Mouse (Mus musculus) limb, embryonic 10.5 days (tissue): ENCODE data around the gene Syt2. TPM values are rescaled to one million over a fixed set of nuclear protein-coding genes. Genes with fewer than 3 reads are reported as not detected.

ENCODE experiments used
- DNase-seq: peaks from one replicate; pipeline ENCODE4 v3.0.0-alpha.2; 2017; ENCODE audit warnings: low spot score
- H3K27ac ChIP-seq: fragments of 300-500 bp; sonication (generic); 2 replicates; pipeline ENCODE4 v1.5.1; 2016; ENCODE audit warnings: mild to moderate bottlenecking
- H3K27me3 ChIP-seq: fragments of 300-500 bp; sonication (generic); 2 replicates; pipeline ENCODE4 v1.6.1; 2016; ENCODE audit warnings: low read depth, mild to moderate bottlenecking; ENCODE audit not compliant: poor library complexity, severe bottlenecking
- H3K36me3 ChIP-seq: fragments of 300-500 bp; sonication (generic); 2 replicates; pipeline ENCODE4 v1.6.1; 2016; ENCODE audit warnings: mild to moderate bottlenecking, moderate library complexity
- H3K4me1 ChIP-seq: fragments of 300-500 bp; sonication (generic); 2 replicates; pipeline ENCODE4 v1.6.1; 2016
- H3K4me3 ChIP-seq: fragments of 300-500 bp; sonication (generic); 2 replicates; pipeline ENCODE4 v1.5.1; 2016; ENCODE audit warnings: mild to moderate bottlenecking, moderate library complexity
- H3K9me3 ChIP-seq: fragments of 300-500 bp; sonication (generic); replicated peaks from 2 replicates; pipeline ENCODE4 v1.6.1; 2016; ENCODE audit warnings: mild to moderate bottlenecking
- WGBS: fragments of 180-500 bp; shearing (Covaris S2); methylation state at CpG from one replicate; pipeline ENCODE4 v1.1.7; 2016; 5-methylcytosine and 5-hydroxymethylcytosine counted together
- polyA plus RNA-seq: library from polyadenylated mRNA; unstranded; fragments of >200 nt; fragmentation: Nextera tagmentation; extraction: Ambion mirVana; gene quantifications from 2 replicates; pipeline ENCODE4 v1.2.1, GENCODE M21; 2016

Gene Syt2
- polyA plus RNA-seq, 1 experiment from 2014 or later, result 0.06 TPM

GRCm38 (mm10) chr1:134737463-134737862, 91.0 kb downstream of the Syt2 start:
- 74% methylated on average over 9 of the region's 9 CpGs for WGBS
- H3K27me3 ChIP-seq, result no peaks in the 10 kb centered on the region
- no peak overlapping the region for H3K27ac ChIP-seq
- no peaks in the 10 kb centered on the region for H3K9me3 ChIP-seq
- no peaks in the 10 kb centered on the region for H3K4me1 ChIP-seq
- no peaks in the 10 kb centered on the region for H3K36me3 ChIP-seq
- H3K4me3 ChIP-seq, result no peak overlapping the region
- DNase-seq, result no peak

GRCm38 (mm10) chr1:134741433-134741832, 95.0 kb downstream of the Syt2 start:
- peak; percentile 53 for DNase-seq
- Histone ChIP-seq H3K4me1 (no peaks in the 10 kb centered on the region), H3K4me3 (no peak overlapping the region), H3K27me3 (0 out of 2 replicates have a peak, but pooled peaks cover under 1% of the 10 kb centered on the region), H3K36me3 (no peaks in the 10 kb centered on the region), H3K27ac (no peak overlapping the region; the same call in 1 of the 2 replicates), H3K9me3 (no peaks in the 10 kb centered on the region)
- 80% methylated on average over 6 of the region's 6 CpGs for WGBS

- Histone ChIP-seq H3K9me3 (no peaks in the 10 kb centered on the region), H3K27ac (no peak overlapping the region), H3K4me1 (no peaks in the 10 kb centered on the region), H3K36me3 (no peaks in the 10 kb centered on the region), H3K4me3 (no peak overlapping the region), H3K27me3 (0 out of 2 replicates have a peak, but pooled peaks cover 5% of the 10 kb centered on the region)
- 72% methylated on average over 7 of the region's 7 CpGs for WGBS
- DNase-seq, result no peak
These were observed 95.6 kb downstream of the Syt2 start for GRCm38 (mm10) chr1:134741946-134742661.

GRCm38 (mm10) chr1:134745648-134746047, 99.2 kb downstream of the Syt2 start:
- Histone ChIP-seq H3K36me3 (no peaks in the 10 kb centered on the region), H3K4me3 (no peak overlapping the region), H3K9me3 (no peaks in the 10 kb centered on the region), H3K27ac (no peak overlapping the region), H3K4me1 (peaks cover 7% of the 10 kb centered on the region), H3K27me3 (0 out of 2 replicates have a peak, but pooled peaks cover 5% of the 10 kb centered on the region)
- 56% methylated on average over 6 of the region's 6 CpGs for WGBS
- peak; percentile 47 for DNase-seq

GRCm38 (mm10) chr1:134747236-134748174, 101.0 kb downstream of the Syt2 start:
- Histone ChIP-seq H3K9me3 (no peaks in the 10 kb centered on the region), H3K36me3 (no peaks in the 10 kb centered on the region), H3K4me3 (peak overlapping the region; percentile 26; the same call in 1 of the 2 replicates), H3K27ac (no peak overlapping the region), H3K27me3 (0 out of 2 replicates have a peak, but pooled peaks cover 5% of the 10 kb centered on the region), H3K4me1 (peaks cover 7% of the 10 kb centered on the region)
- WGBS, result 15% methylated on average over 23 of the region's 23 CpGs
- peak; percentile 50 for DNase-seq

GRCm38 (mm10) chr1:134749889-134750288, 103.4 kb downstream of the Syt2 start:
- Histone ChIP-seq H3K4me1 (peaks cover 15% of the 10 kb centered on the region), H3K27me3 (0 out of 2 replicates have a peak, but pooled peaks cover 5% of the 10 kb centered on the region), H3K27ac (no peak overlapping the region), H3K36me3 (no peaks in the 10 kb centered on the region), H3K9me3 (no peaks in the 10 kb centered on the region), H3K4me3 (no peak overlapping the region)
- DNase-seq, result no peak
- 88% methylated on average over 7 of the region's 7 CpGs for WGBS

GRCm38 (mm10) chr1:134752447-134752846, 106.0 kb downstream of the Syt2 start:
- H3K4me1 ChIP-seq, result peaks cover 20% of the 10 kb centered on the region
- H3K27ac ChIP-seq, result no peak overlapping the region
- no peaks in the 10 kb centered on the region for H3K9me3 ChIP-seq
- no peaks in the 10 kb centered on the region for H3K27me3 ChIP-seq
- WGBS, result 83% methylated on average over 5 of the region's 5 CpGs
- no peak for DNase-seq
- H3K4me3 ChIP-seq, result no peak overlapping the region
- no peaks in the 10 kb centered on the region for H3K36me3 ChIP-seq

GRCm38 (mm10) chr1:134753751-134754630, 107.5 kb downstream of the Syt2 start:
- Histone ChIP-seq H3K4me3 (no peak overlapping the region), H3K27me3 (no peaks in the 10 kb centered on the region), H3K27ac (peak overlapping the region; percentile 7; the same call in 1 of the 2 replicates), H3K4me1 (peaks cover 16% of the 10 kb centered on the region), H3K36me3 (no peaks in the 10 kb centered on the region), H3K9me3 (no peaks in the 10 kb centered on the region)
- 82% methylated on average over 13 of the region's 13 CpGs for WGBS
- no peak for DNase-seq

GRCm38 (mm10) chr1:134754818-134755217, 108.3 kb downstream of the Syt2 start:
- Histone ChIP-seq H3K36me3 (no peaks in the 10 kb centered on the region), H3K9me3 (no peaks in the 10 kb centered on the region), H3K4me1 (peaks cover 16% of the 10 kb centered on the region), H3K4me3 (no peak overlapping the region), H3K27ac (no peak overlapping the region), H3K27me3 (no peaks in the 10 kb centered on the region)
- 87% methylated on average over 10 of the region's 10 CpGs for WGBS
- no peak for DNase-seq

- no peaks in the 10 kb centered on the region for H3K9me3 ChIP-seq
- H3K4me1 ChIP-seq, result peaks cover 16% of the 10 kb centered on the region
- no peak overlapping the region for H3K27ac ChIP-seq
- no peak for DNase-seq
- H3K4me3 ChIP-seq, result no peak overlapping the region
- H3K27me3 ChIP-seq, result no peaks in the 10 kb centered on the region
- 75% methylated on average over 13 of the region's 13 CpGs for WGBS
- H3K36me3 ChIP-seq, result peaks cover 3% of the 10 kb centered on the region; the same call in 1 of the 2 replicates
These were observed 109.2 kb downstream of the Syt2 start for GRCm38 (mm10) chr1:134755548-134756189.

- no peaks in the 10 kb centered on the region for H3K27me3 ChIP-seq
- DNase-seq, result no peak
- WGBS, result 81% methylated on average over 10 of the region's 10 CpGs
- H3K4me1 ChIP-seq, result peaks cover 16% of the 10 kb centered on the region
- no peaks in the 10 kb centered on the region for H3K9me3 ChIP-seq
- H3K27ac ChIP-seq, result 0 out of 2 replicates have a peak overlapping the region, but pooled peaks have one; percentile 1
- no peak overlapping the region for H3K4me3 ChIP-seq
- H3K36me3 ChIP-seq, result peaks cover 3% of the 10 kb centered on the region; the same call in 1 of the 2 replicates
These were observed 109.9 kb downstream of the Syt2 start for GRCm38 (mm10) chr1:134756190-134756873.
